Mouse (Mus musculus): ENCODE measurements around the gene Krtap19-3. TPM values are rescaled to one million over a fixed set of nuclear protein-coding genes. Genes with fewer than 3 reads are reported as not detected.

Krtap19-3 gene
- polyA plus RNA-seq, 1 experiment from 2014 or later: not detected

Other genes starting within 250 kb of the Krtap19-3 start
- not detected in 2 replicates for gene Krtap26-1, start 230.2 kb downstream of the Krtap19-3 start, polyA plus RNA-seq (2016; fragmentation: Nextera tagmentation; extraction: Ambion mirVana)
- gene Krtap27-1, start 206.4 kb downstream of the Krtap19-3 start, polyA plus RNA-seq (2016; fragmentation: Nextera tagmentation; extraction: Ambion mirVana): not detected in 2 replicates
- gene 2310061N02Rik, start 170.1 kb downstream of the Krtap19-3 start, polyA plus RNA-seq (2016; fragmentation: Nextera tagmentation; extraction: Ambion mirVana): not detected in 2 replicates
- not detected in 2 replicates for gene Krtap13-1, start 149.2 kb downstream of the Krtap19-3 start, polyA plus RNA-seq (2016; fragmentation: Nextera tagmentation; extraction: Ambion mirVana)
- not detected in 2 replicates for gene Krtap13, start 126.4 kb downstream of the Krtap19-3 start, polyA plus RNA-seq (2016; fragmentation: Nextera tagmentation; extraction: Ambion mirVana)
- not detected in 2 replicates for gene 2310034C09Rik, start 119.2 kb downstream of the Krtap19-3 start, polyA plus RNA-seq (2016; fragmentation: Nextera tagmentation; extraction: Ambion mirVana)
- not detected in 2 replicates for gene 2310057N15Rik, start 103.8 kb downstream of the Krtap19-3 start, polyA plus RNA-seq (2016; fragmentation: Nextera tagmentation; extraction: Ambion mirVana)
- not detected in 2 replicates for gene Gm5965, start 100.1 kb downstream of the Krtap19-3 start, polyA plus RNA-seq (2016; fragmentation: Nextera tagmentation; extraction: Ambion mirVana)
- gene Gm20741, start 65.8 kb downstream of the Krtap19-3 start, polyA plus RNA-seq (2016; fragmentation: Nextera tagmentation; extraction: Ambion mirVana): not detected in 2 replicates
- gene Krtap15, start 57.8 kb downstream of the Krtap19-3 start, polyA plus RNA-seq (2016; fragmentation: Nextera tagmentation; extraction: Ambion mirVana): not detected in 2 replicates
- gene Krtap14, start 51.9 kb downstream of the Krtap19-3 start, polyA plus RNA-seq (2016; fragmentation: Nextera tagmentation; extraction: Ambion mirVana): not detected in 2 replicates
- not detected in 2 replicates for gene Krtap19-1, start 8.6 kb downstream of the Krtap19-3 start, polyA plus RNA-seq (2016; fragmentation: Nextera tagmentation; extraction: Ambion mirVana)
- gene Krtap19-2, start 3.8 kb downstream of the Krtap19-3 start, polyA plus RNA-seq (2016; fragmentation: Nextera tagmentation; extraction: Ambion mirVana): not detected in 2 replicates
- gene Krtap19-4, start 7.1 kb upstream of the Krtap19-3 start, polyA plus RNA-seq (2016; fragmentation: Nextera tagmentation; extraction: Ambion mirVana): not detected in 2 replicates
- not detected in 2 replicates for gene Krtap19-5, start 18.4 kb upstream of the Krtap19-3 start, polyA plus RNA-seq (2016; fragmentation: Nextera tagmentation; extraction: Ambion mirVana)
- gene Krtap19-9b, start 54.2 kb upstream of the Krtap19-3 start, polyA plus RNA-seq (2016; fragmentation: Nextera tagmentation; extraction: Ambion mirVana): not detected in 2 replicates
- not detected in 2 replicates for gene Krtap16-3, start 84.8 kb upstream of the Krtap19-3 start, polyA plus RNA-seq (2016; fragmentation: Nextera tagmentation; extraction: Ambion mirVana)
- not detected in 2 replicates for gene Krtap22-2, start 132.7 kb upstream of the Krtap19-3 start, polyA plus RNA-seq (2016; fragmentation: Nextera tagmentation; extraction: Ambion mirVana)
- not detected in 2 replicates for gene Gm10229, start 137.2 kb upstream of the Krtap19-3 start, polyA plus RNA-seq (2016; fragmentation: Nextera tagmentation; extraction: Ambion mirVana)
- gene Krtap6-1, start 153.7 kb upstream of the Krtap19-3 start, polyA plus RNA-seq (2016; fragmentation: Nextera tagmentation; extraction: Ambion mirVana): not detected in 2 replicates
- gene Gm10228, start 163.4 kb upstream of the Krtap19-3 start, polyA plus RNA-seq (2016; fragmentation: Nextera tagmentation; extraction: Ambion mirVana): not detected in 2 replicates
- not detected in 2 replicates for gene Krtap6-5, start 169.8 kb upstream of the Krtap19-3 start, polyA plus RNA-seq (2016; fragmentation: Nextera tagmentation; extraction: Ambion mirVana)
- not detected in 2 replicates for gene 1110025L11Rik, start 186.0 kb upstream of the Krtap19-3 start, polyA plus RNA-seq (2016; fragmentation: Nextera tagmentation; extraction: Ambion mirVana)
- not detected in 2 replicates for gene Krtap6-3, start 206.0 kb upstream of the Krtap19-3 start, polyA plus RNA-seq (2016; fragmentation: Nextera tagmentation; extraction: Ambion mirVana)

Measured in midbrain, embryonic 12.5 days (tissue).